Mouse (Mus musculus) heart, adult 18-20 months (tissue): ENCODE measurements at regions not wholly inside any gene's neighbourhood (a gene's known extent, or its start where the extent isn't known, plus 50 kb on each side); places are given as distances from the start of the nearest gene placed in this dataset.
A peak's percentile ranks its signal among the peaks of the same experiment; 100 is the strongest.

Source experiments
- DNase-seq, 2 experiments: peaks; one replicate each; pipeline ENCODE4 v3.0.0; 2021 to 2022; ENCODE audit warnings: mixed read lengths in 1 of 2

GRCm38 (mm10) chr13:71239782-71240181, 398.2 kb upstream of the Adamts16 start:
- no peak for DNase-seq

- DNase-seq = no peak
Observed at GRCm38 (mm10) chr13:71235338-71235737, 393.7 kb upstream of the Adamts16 start.

DNA sequence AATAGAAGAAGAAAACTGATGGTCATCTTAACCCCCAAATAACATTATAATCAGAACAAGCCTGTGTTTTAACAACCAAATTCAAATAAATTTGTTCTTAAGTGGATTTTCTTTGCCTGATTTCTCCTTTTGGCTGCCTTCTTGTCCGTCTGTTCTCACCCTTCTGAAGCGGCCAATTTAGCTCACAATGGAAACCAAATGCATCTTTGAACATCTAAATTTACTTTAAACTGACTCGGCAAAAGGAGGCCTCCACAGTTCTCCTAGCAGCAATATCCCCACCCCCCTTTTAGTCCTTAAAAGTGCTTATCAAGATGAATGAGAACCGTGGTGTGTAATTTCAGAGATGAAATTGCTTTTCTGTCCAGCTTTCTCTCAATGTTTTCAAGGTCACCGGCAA, 389.6 kb upstream of the Adamts16 start:
- no peak for DNase-seq

- no peak for DNase-seq
Observed at GRCm38 (mm10) chr13:71214776-71215175, 373.2 kb upstream of the Adamts16 start.

- DNase-seq = no peak
Observed at GRCm38 (mm10) chr13:71211363-71211762, 369.8 kb upstream of the Adamts16 start.

- DNase-seq = no peak
Observed at GRCm38 (mm10) chr13:71210658-71211251, 369.1 kb upstream of the Adamts16 start.

- DNase-seq = no peak
Observed at GRCm38 (mm10) chr13:71205708-71206107, 364.1 kb upstream of the Adamts16 start.

GRCm38 (mm10) chr13:71200656-71201055, 359.0 kb upstream of the Adamts16 start:
- no peak for DNase-seq

DNA sequence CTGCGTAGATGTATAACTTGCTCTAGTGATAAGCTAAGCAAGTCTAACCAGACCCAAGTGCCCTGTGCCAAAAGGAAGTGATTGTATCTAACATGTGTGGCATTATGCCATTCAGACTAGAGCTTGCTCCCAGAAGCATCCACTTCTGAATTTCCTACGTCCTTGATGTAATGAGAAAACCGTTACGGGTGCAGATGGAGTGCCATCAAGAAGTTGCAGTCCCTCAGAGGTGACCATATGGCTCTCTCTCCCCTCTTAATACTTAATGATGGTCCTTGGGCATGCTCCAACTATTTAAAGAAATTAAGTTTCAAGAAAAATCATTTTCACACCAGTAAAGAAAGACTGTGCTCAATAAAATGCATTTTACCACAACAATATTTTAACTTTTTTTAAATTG, 354.1 kb upstream of the Adamts16 start:
- DNase-seq = no peak

GRCm38 (mm10) chr13:71184500-71184899, 342.9 kb upstream of the Adamts16 start:
- no peak for DNase-seq

DNA sequence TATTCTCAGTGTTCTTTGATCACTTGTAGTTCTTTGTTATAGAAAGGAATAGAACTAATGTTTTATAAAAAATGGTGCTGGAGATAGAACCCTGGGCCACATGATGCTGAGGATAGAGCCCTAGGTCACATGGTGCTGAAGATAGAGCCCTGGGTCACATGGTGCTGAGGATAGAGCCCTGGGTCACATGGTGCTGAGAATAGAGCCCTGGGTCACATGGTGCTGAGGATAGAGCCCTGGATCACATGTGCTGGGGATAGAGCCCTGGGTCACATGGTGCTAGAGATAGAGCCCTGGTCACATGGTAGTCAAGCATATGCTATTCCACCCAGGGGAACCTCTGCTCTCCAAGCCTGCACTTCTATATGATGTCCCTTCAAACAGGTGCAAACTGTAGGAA, 337.5 kb upstream of the Adamts16 start:
- no peak for DNase-seq

DNA sequence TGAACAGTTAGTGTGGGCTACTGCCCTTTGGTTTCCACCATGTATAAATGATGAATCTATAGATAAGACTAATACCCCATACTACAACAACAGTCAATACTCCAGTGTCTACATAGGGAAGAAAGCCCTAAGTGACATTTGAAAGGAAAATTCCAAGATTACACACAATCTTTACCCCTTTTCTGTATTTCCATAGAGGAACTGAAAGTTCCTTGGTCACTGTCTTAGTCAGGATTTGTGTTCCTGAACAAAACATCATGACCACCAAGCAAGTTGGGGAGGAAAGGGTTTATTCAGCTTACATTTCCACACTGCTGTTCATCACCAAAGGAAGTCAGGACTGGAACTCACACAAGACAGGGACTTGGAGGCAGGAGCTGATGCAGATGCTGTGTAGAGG, 332.7 kb upstream of the Adamts16 start:
- DNase-seq = no peak

- no peak for DNase-seq
Observed at GRCm38 (mm10) chr13:71166226-71166625, 324.6 kb upstream of the Adamts16 start.

GRCm38 (mm10) chr13:71165096-71165920, 323.7 kb upstream of the Adamts16 start:
- DNase-seq = no peak

GRCm38 (mm10) chr13:71164012-71164411, 322.4 kb upstream of the Adamts16 start:
- no peak for DNase-seq

DNA sequence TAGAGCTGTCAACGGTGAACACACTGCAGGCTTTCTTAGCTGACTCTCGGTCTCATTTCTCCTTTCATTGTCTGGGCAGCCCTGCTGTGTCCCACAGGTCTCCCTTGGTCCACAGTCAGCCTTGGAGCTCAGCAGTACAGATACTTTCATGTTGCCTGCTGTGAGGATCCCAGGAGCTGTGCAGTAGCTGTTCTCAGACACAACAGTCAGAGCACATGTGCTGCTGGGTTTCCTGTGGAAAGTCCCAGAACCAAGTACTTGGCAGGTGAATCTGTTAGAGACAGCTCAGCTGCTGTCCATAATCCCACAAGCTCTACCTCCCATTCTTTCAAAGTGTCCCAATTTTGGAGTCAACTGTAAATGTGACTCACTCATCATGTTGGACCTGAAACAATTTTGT, 321.3 kb upstream of the Adamts16 start:
- no peak for DNase-seq

GRCm38 (mm10) chr13:71158300-71158860, 316.8 kb upstream of the Adamts16 start:
- DNase-seq = peak in 1 of 2 experiments; percentile 1

DNA sequence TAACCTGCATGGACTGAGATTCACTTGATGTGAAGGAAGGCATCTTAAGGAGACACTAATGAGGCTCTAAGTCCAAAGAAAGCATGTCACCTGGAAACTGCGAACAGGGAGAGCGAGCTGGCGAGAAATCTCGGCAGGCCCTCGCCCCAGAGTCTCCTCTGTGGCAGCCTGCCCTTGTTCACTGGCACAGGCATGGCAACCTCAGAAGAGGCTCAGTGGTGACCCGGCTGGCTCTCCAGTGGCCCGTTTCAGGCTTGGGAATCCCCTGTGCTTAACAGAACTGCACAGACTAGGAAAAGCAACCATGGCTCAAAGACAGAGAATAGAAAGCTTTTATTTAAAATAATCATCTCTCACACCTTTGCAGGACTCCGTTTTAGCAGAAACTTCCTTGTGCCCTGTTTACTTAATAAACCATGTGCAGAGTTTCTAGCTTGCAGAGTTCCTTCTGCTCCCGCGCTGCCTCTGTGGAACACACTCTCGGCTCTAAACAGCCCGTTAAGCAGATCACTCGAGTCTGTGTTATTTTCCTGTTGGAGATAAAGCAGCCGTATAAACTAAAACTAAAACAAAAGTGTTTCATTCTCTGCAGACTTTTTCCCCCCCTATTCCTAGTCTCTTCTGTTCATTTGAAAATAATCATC, 316.2 kb upstream of the Adamts16 start:
- no peak for DNase-seq

DNA sequence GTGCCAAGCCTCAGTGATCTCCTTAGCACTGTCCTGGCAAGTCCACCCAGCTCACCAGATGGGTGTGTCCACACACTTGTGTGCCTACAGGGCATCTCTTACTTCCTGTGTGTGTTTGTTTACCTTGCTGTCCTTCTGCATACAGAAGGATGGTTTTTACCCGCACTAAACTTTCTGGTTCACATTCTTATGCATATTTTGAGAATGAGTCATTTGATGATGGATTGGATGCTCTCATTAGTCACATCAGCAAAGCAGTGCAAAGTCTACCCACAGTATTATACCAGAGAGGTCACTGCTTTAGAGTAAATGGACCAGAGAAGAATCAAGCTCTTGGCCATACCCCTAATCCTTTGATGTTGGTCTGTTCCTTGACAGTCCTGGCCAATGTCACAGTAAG, 308.5 kb upstream of the Adamts16 start:
- no peak for DNase-seq

GRCm38 (mm10) chr13:71149303-71149696, 307.7 kb upstream of the Adamts16 start:
- DNase-seq = no peak

GRCm38 (mm10) chr13:71148491-71149302, 307.1 kb upstream of the Adamts16 start:
- no peak for DNase-seq

DNA sequence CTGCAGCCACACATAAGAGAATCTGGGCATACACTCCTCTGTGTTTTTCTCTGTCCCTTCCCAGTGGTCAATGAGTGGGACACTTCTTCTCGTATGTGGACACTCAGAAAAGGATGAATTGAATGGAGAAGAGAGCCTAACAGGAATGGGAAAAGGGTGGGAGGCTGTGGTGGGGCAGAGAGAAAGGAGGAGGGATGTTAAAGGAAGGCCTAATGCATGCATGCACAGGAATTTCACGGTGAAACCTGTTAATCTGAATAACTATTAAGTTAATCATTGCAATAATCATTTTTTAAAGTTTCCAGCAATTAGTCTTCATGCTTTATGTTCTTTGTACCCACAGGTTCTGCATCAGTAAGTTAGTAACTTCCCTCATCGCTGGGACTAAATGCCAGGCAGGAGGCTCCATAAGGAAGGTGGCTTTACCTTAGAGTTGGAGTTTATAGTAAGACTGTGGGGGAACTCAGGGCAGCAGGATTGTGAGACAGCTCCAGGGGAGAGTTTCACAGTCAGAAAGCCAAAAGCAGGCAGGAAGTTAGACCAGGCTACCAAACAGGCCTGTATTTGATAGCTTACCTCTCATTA, 305.3 kb upstream of the Adamts16 start:
- no peak for DNase-seq
